Mouse (Mus musculus) monocyte, adult 5-6 weeks (primary cell): ENCODE results near the gene Hmgn1. TPM values are rescaled to one million over a fixed set of nuclear protein-coding genes. Genes with fewer than 3 reads are reported as not detected.

Experiments used
- ATAC-seq: fragments of 153-309, 156-312 bp; replicated peaks from 2 replicates; pipeline ENCODE4 v1.8.0; 2017; ENCODE audit warnings: mild to moderate bottlenecking; ENCODE audit not compliant: low TSS enrichment, insufficient number of reproducible peaks, severe bottlenecking, poor library complexity, low FRiP score
- total RNA-seq: library from RNA; stranded (forward); fragments of 200-1000, 200-491, 200-594 nt; gene quantifications from 3 replicates; pipeline ENCODE4 v1.2.3, GENCODE M21; 2017

Gene Hmgn1
- total RNA-seq, 1 experiment from 2014 or later = 39.7 TPM

DNA sequence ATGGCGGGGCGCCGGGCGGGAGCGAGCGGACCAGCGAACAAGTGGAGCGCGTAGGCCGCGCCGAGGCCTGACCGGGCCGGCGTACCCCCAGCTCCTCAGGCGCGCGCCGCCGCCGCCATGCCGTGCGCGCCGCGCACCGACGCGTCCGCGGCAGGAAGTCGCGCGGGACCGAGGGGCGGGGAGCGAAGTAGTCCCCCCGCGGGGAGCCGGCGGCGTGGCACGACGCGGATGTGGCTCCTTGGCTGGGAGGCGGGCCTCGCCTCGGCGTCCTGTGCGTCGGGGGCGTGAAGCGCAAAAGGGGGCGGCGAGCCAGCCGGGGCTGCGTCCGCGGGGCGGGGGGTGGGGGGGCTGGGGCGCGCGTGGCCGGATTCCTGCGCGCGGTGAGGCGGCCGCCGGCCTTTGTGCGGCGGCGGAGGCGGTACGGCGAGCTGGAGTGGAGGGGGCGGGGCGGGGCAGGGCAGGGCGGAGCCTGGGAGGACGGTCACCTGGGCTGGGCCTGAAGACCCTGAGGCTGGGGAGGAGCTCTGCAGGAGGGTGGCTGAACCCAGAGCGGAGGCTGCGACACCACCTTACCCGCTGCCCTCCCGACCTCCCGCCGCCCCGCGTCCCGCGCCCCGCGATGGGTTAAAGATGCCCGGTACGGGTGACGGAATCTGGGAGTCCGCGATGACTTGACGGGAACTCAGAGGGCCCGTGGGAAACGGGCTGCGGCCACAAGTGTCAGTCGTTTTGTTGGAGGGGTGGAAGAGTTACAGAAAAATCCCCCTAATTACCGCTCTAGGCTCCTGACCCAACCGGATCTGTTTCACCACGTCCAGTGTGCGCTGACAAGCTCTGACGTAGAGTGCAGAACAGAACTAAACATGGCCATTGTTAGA is 45.0 kb downstream of the Hmgn1 start, which contains the start of gene Brwd1:
Brwd1 (minus strand) TSS at position 226 of the 878 bp plus-strand sequence.
- peak; percentile 37 for ATAC-seq

- ATAC-seq = no peak
Measured at GRCm38 (mm10) chr16:96081742-96082241, 45.7 kb downstream of the Hmgn1 start.

DNA sequence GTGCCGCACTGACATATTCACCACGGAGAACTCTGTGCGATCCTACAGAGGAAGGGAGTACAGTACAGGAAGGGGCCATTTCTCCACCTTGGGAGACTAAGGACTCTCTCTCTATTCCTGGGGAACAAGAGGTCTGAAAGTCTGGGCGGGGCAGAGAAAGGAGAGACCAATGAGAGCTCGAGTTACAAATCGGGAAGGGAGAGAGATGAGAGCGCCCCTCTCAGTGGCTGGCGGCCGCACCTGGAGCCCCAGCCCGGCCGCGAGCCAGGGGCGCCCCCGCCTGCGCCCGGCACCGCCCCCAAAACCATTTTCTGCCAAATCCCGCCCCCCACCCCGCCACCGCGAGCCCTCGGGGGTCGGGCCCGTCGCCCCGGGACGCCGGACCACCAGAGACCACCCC is 46.2 kb downstream of the Hmgn1 start:
- peak; percentile 60 for ATAC-seq

- ATAC-seq = no peak
Measured at GRCm38 (mm10) chr16:96080524-96080923, 47.0 kb downstream of the Hmgn1 start.

Other genes with a start within 250 kb of the Hmgn1 start
- gene Psmg1, start 136.8 kb downstream of the Hmgn1 start, total RNA-seq = 21.3 to 27.5 TPM (median 22.7 TPM) in 3 replicates
- gene Brwd1, start 45.2 kb downstream of the Hmgn1 start, total RNA-seq = 111 to 204 TPM (median 115 TPM) in 3 replicates
- gene Wrb, start 17.7 kb upstream of the Hmgn1 start, total RNA-seq = 6.2 to 15.9 TPM (median 8.8 TPM) in 3 replicates
- gene Lca5l, start 64.5 kb upstream of the Hmgn1 start, total RNA-seq = not detected in 3 replicates
- not detected in 3 replicates for gene Sh3bgr, start 72.7 kb upstream of the Hmgn1 start, total RNA-seq
- gene B3galt5, start 108.1 kb upstream of the Hmgn1 start, total RNA-seq = 0.29 TPM in 1 of 3 replicates, not detected in the others